Mouse (Mus musculus) cerebellum, adult 18-20 months (tissue): ENCODE data around the gene Zfpm1.

Source experiments
- DNase-seq, 2 experiments: peaks; one replicate each; pipeline ENCODE4 v3.0.0; 2021

Gene Zfpm1

DNA sequence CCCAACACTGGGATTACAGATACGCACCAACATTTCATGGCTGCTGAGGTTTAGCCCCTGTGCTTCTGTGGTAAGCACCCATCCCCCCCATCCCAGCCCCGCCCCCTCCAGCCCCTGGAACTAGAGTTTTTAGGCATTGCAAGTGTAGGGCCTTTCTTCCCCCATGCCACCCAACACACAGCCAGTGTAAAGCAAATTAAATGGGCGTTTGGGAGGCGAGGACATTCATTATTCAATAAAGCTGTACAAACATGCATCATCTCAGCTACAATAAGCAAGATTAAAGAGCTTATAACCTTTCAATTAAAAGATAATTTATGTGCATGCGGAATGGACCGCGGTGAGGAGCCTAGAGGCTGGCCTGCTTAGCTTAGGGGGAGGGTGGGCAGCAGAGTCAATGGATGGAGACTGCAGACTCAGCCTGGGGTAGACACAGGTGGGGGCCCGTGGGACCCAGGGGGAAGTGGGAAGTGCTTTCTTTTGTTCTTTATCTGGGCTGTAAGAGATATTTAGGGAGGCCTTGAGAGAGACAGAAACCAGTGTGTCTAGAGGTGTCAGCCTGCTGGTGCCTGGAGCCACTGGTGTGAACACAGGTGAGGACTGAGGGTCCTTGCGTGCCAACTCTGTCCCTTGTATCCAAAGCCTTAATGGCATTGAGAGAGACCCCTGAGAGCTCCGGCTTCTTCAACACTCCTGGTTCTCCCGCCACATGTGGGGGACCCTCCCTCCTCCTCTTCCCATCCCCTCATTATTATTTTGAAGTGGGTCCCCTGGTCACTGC lies 68.6 kb downstream of the Zfpm1 start:
- no peak for DNase-seq

DNA sequence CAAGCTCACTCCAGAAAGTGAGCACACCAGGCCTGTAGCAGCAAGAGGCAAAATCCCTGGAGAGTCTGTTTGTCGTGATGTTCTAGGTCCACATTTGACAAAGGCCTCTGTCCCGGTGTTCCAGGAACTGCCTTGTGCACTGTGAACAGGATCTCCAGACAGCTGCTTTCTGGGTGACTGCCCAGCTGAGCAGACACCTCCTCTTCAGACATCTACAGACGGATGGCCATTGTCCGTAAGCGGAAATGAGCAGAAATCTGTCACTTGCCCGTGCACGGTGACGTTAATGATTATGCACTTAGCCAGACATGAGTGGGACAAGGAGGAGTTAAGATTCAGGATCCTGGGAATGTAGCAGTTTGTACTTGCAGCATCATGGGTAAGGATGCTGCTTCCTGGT lies 72.2 kb downstream of the Zfpm1 start:
- no peak for DNase-seq

DNA sequence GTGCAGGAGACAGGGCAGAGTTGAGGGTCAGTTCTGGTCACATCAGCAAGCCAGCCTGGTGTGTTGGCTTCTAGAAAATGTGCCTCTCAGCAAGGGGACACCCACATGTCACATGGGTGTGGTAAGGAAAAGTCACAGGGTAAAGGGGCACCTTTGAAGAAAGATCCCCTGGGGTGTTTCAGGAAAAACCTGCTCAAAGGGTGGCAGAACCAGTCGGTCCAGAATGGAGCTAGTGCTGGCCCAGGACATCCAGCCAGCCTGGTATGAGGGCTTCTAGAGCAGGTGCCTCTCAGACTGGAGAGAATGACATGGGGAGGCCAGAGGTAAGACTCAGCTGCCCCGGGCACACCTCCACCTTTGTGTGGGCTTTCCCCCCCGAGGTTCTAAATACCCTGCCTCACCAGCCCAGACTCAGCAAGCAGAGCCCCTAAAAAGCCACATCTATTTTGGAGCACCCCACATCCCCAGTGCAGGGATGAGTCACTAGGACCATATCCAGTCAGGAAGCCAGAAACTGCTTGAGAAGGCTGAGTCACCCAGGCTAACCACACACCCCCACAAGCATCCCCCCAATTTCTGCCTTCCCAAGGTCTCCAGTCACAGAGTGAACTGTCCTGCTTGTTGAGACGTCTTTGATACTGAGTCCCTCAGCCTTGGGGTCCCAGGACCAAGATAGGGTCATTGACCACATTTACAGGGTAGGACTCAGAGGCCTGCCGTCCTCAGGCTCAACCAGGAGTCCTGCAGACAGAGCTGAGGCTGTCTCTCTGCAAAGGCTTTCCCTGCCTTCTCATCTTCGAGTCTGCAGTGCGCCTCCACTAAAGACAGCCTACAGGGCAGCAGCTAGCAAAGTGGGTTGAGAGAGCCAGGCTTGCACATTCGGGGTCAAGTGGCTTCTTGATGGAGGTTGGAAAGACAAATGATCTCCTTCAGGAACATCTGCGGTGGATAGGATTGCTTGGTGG lies 74.0 kb downstream of the Zfpm1 start:
- no peak for DNase-seq

DNA sequence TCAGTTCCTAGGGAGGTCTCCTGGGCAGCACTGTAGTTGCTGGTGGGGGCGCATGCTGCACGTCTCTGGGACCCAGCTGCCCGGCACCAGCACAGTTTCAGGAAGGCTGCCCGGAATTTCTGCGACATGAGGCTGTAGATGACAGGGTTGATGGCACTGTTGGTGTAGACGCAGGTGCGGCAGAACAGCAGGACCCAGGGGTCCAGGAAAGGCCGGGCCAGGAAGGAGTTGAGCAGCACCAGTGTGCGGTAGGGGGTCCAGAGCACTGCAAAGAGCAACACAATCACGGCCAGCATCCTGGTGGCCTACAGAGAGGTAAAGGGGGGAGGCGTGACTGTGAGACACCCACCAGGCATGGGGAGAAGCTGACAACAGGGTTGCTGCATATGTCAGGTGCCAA lies 75.3 kb downstream of the Zfpm1 start:
- DNase-seq = no peak

DNA sequence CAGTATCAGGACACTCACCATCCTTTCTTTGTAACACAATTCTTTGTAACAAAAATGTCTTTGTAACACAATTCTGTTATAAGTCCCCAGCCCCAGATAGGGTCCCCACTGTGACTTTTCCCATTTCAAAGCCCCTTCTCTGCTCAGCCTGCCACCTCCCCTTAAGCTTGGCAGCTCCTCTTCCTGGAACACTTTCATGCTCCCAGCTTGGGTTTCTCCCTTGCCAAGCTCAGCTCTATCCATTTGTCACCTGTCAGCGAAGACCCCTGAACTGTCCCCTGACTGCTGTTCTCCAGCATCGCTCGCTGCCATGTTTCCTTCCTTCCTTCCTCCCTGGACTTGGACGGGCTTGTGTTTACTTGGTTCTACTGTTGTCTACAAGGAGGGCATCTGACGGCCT lies 75.7 kb downstream of the Zfpm1 start:
- DNase-seq = no peak

DNA sequence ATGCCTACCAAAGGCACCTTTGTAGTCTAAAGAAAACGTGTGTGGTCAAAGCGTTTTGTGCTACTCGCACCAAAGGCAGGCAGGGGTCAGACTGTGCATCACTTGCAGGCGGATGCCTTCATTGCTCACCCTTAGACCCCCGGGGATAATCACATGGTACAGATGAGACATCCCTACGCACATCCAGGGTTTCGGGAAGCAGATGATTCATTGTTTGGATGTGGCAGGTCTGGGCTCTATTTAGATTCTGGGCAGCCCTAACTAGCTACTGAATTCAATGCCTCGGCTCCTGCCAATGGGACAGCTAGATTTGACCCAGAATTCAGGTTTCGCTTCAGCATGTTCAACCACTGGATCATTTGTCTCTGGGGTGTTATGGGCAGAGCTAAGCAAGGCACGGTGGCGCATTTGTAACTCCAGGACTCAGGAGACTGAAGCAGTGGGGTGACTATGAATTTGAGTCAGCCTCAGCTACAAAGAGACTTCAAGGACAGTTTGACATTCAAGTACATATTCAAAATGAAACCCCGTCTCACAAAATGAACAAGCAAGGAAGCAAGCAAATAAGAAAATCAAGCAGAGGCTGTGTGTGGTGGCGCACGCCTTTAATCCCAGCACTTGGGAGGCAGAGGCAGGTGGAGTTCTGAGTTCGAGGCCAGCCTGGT lies 77.3 kb downstream of the Zfpm1 start:
- no peak for DNase-seq

DNA sequence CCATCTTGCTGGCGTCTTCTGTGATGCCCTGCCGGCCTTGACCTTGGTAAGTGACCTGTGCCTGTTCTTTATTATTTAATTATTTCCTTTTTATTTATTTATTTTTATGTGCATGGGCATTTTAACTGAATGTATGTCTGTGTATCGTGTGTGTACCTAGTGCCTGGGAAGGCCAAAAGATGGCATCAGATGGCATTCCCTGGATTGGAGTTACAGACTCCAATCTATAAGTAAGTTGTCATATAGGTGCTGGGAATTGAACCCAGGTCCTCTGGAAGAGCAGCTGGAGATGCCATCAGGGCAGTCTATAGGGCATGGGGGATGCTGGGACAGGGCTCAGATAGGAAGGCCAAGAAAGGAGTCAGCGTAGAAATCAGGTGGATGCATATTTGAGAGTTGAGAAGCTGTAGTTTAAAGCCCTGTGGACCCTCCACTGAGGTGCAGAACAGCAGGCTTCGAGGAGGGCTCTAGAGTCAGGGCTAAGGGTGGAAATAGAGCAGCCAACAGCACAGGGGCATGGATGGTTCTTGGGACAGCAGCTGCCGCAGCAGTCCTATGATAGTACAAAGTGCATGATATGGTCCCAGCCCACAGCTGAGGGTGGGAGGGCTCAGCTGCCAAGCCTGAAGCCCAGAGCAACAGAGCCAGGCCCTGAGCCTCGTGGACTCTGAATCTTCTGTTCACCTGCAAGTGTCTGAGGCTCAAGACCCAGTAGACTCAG lies 78.9 kb downstream of the Zfpm1 start, which contains the start of gene Trhr2:
Gene Trhr2 (minus strand): TSS at position 51 of the 721 bp plus-strand sequence.
- DNase-seq = no peak

DNA sequence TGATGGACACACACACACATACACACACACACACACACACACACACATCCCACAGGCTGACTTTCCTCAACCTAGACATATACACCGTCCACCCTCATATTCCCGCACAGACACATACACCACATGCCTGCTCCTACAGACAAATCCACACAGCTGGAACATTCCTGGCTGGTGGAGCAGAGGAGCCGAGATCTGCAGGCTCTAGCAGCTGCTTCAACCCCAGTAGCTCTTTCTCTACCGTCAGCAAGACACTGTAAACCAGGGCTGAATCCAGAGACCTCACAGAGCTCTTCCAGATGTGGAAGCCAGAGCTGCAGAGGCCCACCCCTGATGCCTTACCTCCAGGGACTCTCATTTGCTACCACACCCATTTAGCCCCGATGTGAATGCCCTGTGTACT lies 80.3 kb downstream of the Zfpm1 start:
- no peak for DNase-seq

DNA sequence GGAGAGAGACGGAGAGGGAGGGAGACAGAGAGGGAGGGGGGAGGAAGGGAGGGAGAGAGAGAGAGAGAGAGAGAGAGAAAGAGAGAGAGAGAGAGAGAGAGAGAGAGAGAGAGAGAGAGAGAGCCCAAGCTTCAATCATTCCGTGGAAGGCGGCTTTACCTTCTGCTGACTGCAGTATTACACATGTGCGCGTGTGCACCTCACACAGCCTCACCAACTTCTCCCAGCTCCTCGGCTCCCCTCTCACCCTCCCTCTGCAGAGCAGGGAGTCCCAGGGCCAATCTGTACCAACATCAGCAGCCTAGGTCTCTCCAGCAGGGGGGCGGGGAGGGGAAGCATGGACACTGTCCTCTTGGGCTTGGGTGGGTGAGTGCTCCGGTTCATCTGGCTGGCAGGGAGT lies 81.0 kb downstream of the Zfpm1 start:
- no peak for DNase-seq

DNA sequence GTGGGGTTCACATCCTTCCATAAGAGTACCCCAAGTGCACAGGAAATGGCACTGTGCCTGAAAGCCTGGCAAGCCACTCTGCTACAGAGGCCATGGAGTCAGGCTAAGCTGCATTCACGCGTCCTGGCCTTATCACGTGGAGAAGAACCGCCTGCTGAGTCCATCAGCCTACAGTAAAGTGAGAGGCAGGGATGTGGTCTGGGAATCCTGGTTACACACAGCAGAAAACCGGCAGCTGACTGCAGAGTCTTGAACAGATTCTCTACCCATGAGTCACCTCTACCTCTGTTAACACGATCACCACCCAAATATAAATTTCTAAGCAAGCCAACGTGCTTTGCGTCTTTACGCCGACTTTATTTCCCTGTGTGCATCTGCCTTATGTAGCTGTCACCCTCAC lies 86.6 kb downstream of the Zfpm1 start:
- no peak for DNase-seq

DNA sequence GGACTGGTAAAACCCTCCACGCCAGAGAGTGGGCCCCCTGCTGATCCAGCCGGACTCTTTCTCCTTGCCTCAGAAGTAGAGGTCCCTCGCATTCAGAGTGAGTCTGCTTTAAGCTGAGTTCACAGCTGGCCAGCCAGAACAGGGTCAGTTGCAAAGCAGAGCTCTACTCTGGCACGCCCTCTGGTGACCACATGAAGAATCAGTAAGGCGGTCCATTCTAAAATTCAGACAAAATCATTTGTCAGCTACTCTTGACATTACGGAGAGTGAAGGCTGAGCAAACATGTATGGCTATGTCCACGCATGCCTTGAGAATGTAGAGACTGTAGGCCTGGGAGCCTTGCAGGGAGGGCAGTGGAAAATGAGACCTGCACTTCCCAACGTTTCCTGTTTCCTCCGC lies 87.7 kb downstream of the Zfpm1 start:
- peak; percentile 65 to 75 for DNase-seq

DNA sequence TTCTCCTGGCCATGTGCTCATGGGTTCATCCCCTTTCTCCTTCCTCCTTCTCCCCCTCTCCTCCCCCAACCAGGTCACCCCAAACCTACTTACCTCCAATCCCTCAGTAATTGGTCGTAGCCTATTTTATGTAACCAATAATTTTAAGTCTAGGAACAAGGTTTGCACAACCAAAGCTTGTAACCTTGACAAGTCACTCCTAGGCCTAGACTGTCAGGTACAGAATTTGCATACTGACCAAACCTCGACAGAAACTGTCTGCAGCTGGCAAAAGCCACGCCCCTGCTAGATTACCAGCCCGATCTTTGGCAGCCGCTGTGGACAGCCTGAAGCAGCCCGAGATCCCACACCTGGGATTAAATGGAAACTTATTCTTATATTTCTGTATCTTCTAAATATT lies 89.8 kb downstream of the Zfpm1 start:
- DNase-seq = no peak

DNA sequence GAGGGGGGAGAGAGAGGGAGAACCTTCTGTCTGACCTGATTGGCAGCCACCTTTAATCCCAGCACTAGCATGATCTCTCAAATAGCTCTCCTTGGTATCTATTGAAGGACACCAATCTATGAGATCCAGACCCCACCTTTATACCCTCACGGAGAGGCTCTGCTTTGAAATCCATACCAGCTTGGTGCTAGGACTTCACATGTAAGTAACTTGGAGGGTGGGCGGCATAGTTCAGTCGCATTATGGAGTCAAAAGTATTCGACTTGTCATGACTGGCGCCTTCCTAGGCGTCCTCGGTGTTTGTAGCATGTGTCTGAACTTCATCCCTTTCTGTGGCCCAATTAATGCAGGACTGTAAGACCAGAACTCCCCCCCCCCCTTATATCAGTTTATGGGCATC lies 93.4 kb downstream of the Zfpm1 start:
- no peak for DNase-seq

DNA sequence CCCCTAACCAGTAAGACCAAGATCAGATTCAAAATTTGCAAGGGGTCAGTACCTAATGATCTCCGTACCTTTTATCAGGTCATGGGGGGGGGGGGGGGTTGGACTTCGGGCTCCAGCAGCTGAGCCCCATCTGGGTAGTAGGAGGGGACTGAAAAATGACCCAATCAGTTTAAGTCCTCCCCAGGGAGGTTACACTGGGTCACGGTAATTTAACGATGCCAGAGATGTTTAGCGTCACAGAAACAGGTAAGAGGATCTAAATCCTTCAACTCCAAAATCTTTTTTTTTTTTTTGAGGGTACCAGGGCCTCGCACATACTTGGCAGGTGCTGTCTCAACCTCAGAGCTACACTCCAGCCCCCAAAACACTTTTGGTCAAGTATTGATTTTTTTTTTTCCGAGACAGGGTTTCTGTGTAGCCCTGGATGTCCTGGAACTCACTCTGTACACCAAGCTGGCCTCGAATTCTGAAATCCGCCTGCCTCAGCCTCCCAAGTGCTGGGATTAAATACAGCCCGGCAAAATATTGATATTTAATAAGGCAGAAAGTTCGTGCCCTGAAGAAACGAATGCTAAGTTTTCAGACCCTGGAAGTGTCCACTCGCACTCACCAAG lies 93.9 kb downstream of the Zfpm1 start:
- DNase-seq = no peak

DNA sequence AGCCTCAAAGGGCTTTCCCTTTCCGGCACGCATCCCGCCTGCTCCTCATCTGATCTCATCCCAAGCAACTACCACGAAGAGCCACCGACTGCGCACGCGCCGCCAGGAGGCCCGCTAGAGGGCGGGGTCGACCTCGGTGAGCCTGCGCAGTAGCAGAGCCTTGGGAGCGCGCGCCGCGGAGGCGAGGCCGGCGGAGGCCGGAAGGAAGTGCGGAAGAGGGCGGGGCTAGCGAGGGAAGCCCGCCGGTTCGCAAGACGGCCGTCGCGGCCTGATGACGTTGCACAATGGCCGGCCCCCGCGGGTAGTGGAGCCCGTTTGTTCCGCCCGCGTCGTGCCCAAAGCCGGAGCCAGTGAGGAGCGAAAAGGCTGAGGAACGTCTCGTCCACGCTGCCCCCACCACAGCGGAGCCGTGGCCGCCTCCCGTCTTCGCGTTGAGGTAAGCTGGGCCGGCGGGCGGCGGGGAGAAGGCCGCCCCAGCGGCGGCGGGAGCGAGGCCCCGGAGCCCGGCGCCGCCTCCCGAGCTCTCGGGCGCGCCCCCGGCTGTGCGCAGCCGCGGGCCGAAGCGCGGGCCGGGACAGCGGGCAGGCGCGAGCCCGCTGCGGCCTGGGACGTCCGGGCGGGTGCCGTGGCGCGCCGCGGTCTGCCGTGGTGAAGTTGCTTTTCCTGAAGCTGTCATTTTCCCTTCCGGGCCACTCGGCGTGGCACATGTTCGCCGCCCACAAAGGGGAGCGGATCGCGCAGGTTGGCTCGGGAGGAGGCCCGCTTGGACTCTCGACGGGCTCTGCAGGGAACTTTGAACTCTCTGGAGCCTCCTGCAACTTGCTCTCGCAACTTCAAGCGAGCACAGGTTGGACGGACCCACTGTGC lies 94.7 kb downstream of the Zfpm1 start, which contains the start of gene Zc3h18:
Gene Zc3h18 (plus strand): TSS at position 245 of the 867 bp plus-strand sequence.
- DNase-seq = peak; percentile 99 to 100

DNA sequence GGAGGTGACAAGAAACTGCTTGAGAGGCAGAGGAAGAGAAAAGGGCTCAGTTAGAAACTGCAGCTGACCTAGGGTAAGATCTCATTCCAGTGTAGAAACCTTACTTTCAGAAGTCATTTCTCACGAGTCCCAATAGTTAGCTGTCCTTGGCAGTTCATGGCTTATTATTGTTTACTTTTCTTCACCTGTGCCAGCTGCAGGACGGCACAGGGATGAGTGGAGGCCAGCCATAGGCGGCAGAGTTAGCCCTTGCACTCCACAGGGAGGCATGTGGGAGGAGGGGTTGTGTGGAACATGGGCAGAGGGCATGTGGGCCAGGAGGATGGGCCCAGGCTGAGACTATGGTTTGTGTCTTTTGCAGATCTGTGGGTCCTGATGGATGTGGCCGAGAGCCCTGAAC lies 101.1 kb downstream of the Zfpm1 start:
- DNase-seq = no peak
